Mouse (Mus musculus) kidney, postnatal 0 days (tissue): Measurements from ENCODE around the gene Sept10. TPM values are rescaled to one million over a fixed set of nuclear protein-coding genes. Genes with fewer than 3 reads are reported as not detected.

Source experiments
- ATAC-seq: fragments of 200-750 bp; cut with Nextera tagmentation; replicated peaks from 2 replicates; pipeline ENCODE4 v1.8.0; 2017; ENCODE audit warnings: low read depth, moderate number of reproducible peaks, moderate TSS enrichment, moderate library complexity; ENCODE audit not compliant: low FRiP score
- DNase-seq: peaks from one replicate; pipeline ENCODE4 v3.0.0-alpha.2; 2016; ENCODE audit warnings: low spot score
- H3K27ac ChIP-seq: fragments of 300-500 bp; sonication (generic); 2 replicates; pipeline ENCODE4 v1.5.1; 2014; ENCODE audit warnings: mild to moderate bottlenecking
- H3K27me3 ChIP-seq: fragments of 300-500 bp; sonication (generic); 2 replicates; pipeline ENCODE4 v1.6.1; 2014; ENCODE audit warnings: low read length, mixed read lengths; ENCODE audit not compliant: insufficient read depth
- H3K36me3 ChIP-seq: fragments of 300-500 bp; sonication (generic); 2 replicates; pipeline ENCODE4 v1.6.1; 2014; ENCODE audit warnings: low read length, mixed read lengths; ENCODE audit not compliant: insufficient read depth
- H3K4me1 ChIP-seq: fragments of 300-500 bp; sonication (generic); replicated peaks from 2 replicates; pipeline ENCODE4 v1.6.1; 2014; ENCODE audit warnings: antibody characterized with exemption, low read length, mixed read lengths; ENCODE audit not compliant: insufficient read depth
- H3K4me2 ChIP-seq: fragments of 300-500 bp; sonication (generic); 2 replicates; pipeline ENCODE4 v1.6.1; 2014; ENCODE audit warnings: mild to moderate bottlenecking, low read length, moderate library complexity, mixed read lengths
- H3K4me3 ChIP-seq: fragments of 300-500 bp; sonication (generic); replicated peaks from 2 replicates; pipeline ENCODE4 v1.5.1; 2014; ENCODE audit warnings: low read depth, low read length
- H3K9ac ChIP-seq: fragments of 300-500 bp; sonication (generic); 2 replicates; pipeline ENCODE4 v1.6.1; 2014; ENCODE audit warnings: low read depth, low read length
- H3K9me3 ChIP-seq: fragments of 300-500 bp; sonication (generic); replicated peaks from 2 replicates; pipeline ENCODE4 v1.6.1; 2016; ENCODE audit warnings: low read length, inconsistent platforms, mixed read lengths
- CTCF ChIP-seq: IDR thresholded peaks from 2 replicates; pipeline ENCODE4 v1.5.1; 2016; ENCODE audit warnings: antibody characterized with exemption, low read depth, mild to moderate bottlenecking, moderate library complexity
- WGBS: fragments of 180-500 bp; shearing (Covaris S2); extraction: QIAGEN DNeasy Blood & Tissue Kit; methylation state at CpG from one replicate; pipeline ENCODE4 v1.1.7; 2014; 5-methylcytosine and 5-hydroxymethylcytosine counted together
- polyA plus RNA-seq: library from polyadenylated mRNA; unstranded; fragments of >200 nt; fragmentation: Nextera tagmentation; extraction: Ambion mirVana; gene quantifications from 2 replicates; pipeline ENCODE4 v1.2.1, GENCODE M21; 2015

Sept10 gene
- polyA plus RNA-seq, 1 experiment from 2014 or later: 62.7 TPM

GRCm38 (mm10) chr10:59091988-59092387 is 129.7 kb downstream of the Sept10 start:
- WGBS: 89% methylated on average over 7 of the region's 7 CpGs
- H3K36me3 ChIP-seq: no peaks in the 10 kb centered on the region
- no peak for TF ChIP-seq CTCF

More at GRCm38 (mm10) chr10:59091988-59092387, 129.7 kb downstream of the Sept10 start:
- no peak overlapping the region for H3K4me3 ChIP-seq
- no peaks in the 10 kb centered on the region for H3K27me3 ChIP-seq
- no peak overlapping the region for H3K27ac ChIP-seq
- H3K4me2 ChIP-seq: no peak overlapping the region
- no peaks in the 10 kb centered on the region for H3K4me1 ChIP-seq
- H3K9me3 ChIP-seq: no peaks in the 10 kb centered on the region
- ATAC-seq (no peak), DNase-seq (no peak)
- no peak overlapping the region for H3K9ac ChIP-seq

Other genes starting within 250 kb of the Sept10 start
- 7.6 and 8.7 TPM in 2 replicates for gene Sowahc, start 106 bp upstream of the Sept10 start, polyA plus RNA-seq
- gene P4ha1, start 101.4 kb upstream of the Sept10 start, polyA plus RNA-seq: 27.9 and 31.3 TPM in 2 replicates
- gene Gm10273, start 173.8 kb upstream of the Sept10 start, polyA plus RNA-seq: 7.4 and 10.0 TPM in 2 replicates
- gene Pla2g12b, start 181.8 kb upstream of the Sept10 start, polyA plus RNA-seq: 0.33 and 0.38 TPM in 2 replicates
- 1.6 and 1.7 TPM in 2 replicates for gene Oit3, start 219.9 kb upstream of the Sept10 start, polyA plus RNA-seq